Mouse (Mus musculus) midbrain, embryonic 11.5 days (tissue): Measurements from ENCODE around the gene Emc10. TPM values are rescaled to one million over a fixed set of nuclear protein-coding genes. Genes with fewer than 3 reads are reported as not detected.

Experiments
- ATAC-seq: fragments of 200-750 bp; cut with Nextera tagmentation; 2 replicates; pipeline ENCODE4 v1.8.0; 2017; ENCODE audit warnings: moderate TSS enrichment, moderate library complexity; ENCODE audit not compliant: low FRiP score
- DNase-seq: peaks from one replicate; pipeline ENCODE4 v3.0.0; 2015; ENCODE audit warnings: low spot score; ENCODE audit errors: missing footprints
- H3K27ac ChIP-seq: fragments of 300-500 bp; sonication (generic); 2 replicates; pipeline ENCODE4 v1.5.1; 2014; ENCODE audit warnings: low read depth, low read length
- H3K27me3 ChIP-seq: fragments of 300-500 bp; sonication (generic); 2 replicates; pipeline ENCODE4 v1.6.1; 2014; ENCODE audit warnings: mild to moderate bottlenecking, low read length, moderate library complexity, mixed read lengths; ENCODE audit not compliant: control insufficient read depth, insufficient read depth
- H3K36me3 ChIP-seq: fragments of 300-500 bp; sonication (generic); 2 replicates; pipeline ENCODE4 v1.6.1; 2014; ENCODE audit warnings: mild to moderate bottlenecking, low read length, moderate library complexity, mixed read lengths; ENCODE audit not compliant: control insufficient read depth, insufficient read depth
- H3K4me1 ChIP-seq: fragments of 300-500 bp; sonication (generic); 2 replicates; pipeline ENCODE4 v1.6.1; 2014; ENCODE audit warnings: low read length; ENCODE audit not compliant: control insufficient read depth, insufficient read depth
- H3K4me2 ChIP-seq: fragments of 300-500 bp; sonication (generic); 2 replicates; pipeline ENCODE4 v1.6.1; 2014; ENCODE audit warnings: mild to moderate bottlenecking, moderate library complexity
- H3K4me3 ChIP-seq: fragments of 300-500 bp; sonication (generic); 2 replicates; pipeline ENCODE4 v1.5.1; 2014; ENCODE audit warnings: low read depth, low read length
- H3K9ac ChIP-seq: fragments of 300-500 bp; sonication (generic); 2 replicates; pipeline ENCODE4 v1.6.1; 2014; ENCODE audit warnings: low read length
- H3K9me3 ChIP-seq: fragments of 300-500 bp; sonication (generic); 2 replicates; pipeline ENCODE4 v1.6.1; 2016; ENCODE audit warnings: low read length; ENCODE audit not compliant: control insufficient read depth
- WGBS: fragments of 180-500 bp; shearing (Covaris S2); extraction: QIAGEN DNeasy Blood & Tissue Kit; methylation state at CpG from one replicate; pipeline ENCODE4 v1.1.7; 2014; 5-methylcytosine and 5-hydroxymethylcytosine counted together
- polyA plus RNA-seq: library from polyadenylated mRNA; unstranded; fragments of >200 nt; fragmentation: Nextera tagmentation; extraction: Ambion mirVana; gene quantifications from 2 replicates; pipeline ENCODE4 v1.2.1, GENCODE M21; 2014

The Emc10 gene
- polyA plus RNA-seq, 1 experiment from 2014 or later = 99.3 TPM

GRCm38 (mm10) chr7:44507491-44507890 is 11.2 kb upstream of the Emc10 start:
- Histone ChIP-seq H3K9ac (no peak overlapping the region), H3K27me3 (no peaks in the 10 kb centered on the region), H3K36me3 (no peaks in the 10 kb centered on the region), H3K4me2 (no peak overlapping the region), H3K4me1 (no peaks in the 10 kb centered on the region), H3K9me3 (no peaks in the 10 kb centered on the region; the same call in 1 of the 2 replicates), H3K27ac (no peak overlapping the region), H3K4me3 (no peak overlapping the region)
- no peak for DNase-seq
- ATAC-seq = no peak

DNA sequence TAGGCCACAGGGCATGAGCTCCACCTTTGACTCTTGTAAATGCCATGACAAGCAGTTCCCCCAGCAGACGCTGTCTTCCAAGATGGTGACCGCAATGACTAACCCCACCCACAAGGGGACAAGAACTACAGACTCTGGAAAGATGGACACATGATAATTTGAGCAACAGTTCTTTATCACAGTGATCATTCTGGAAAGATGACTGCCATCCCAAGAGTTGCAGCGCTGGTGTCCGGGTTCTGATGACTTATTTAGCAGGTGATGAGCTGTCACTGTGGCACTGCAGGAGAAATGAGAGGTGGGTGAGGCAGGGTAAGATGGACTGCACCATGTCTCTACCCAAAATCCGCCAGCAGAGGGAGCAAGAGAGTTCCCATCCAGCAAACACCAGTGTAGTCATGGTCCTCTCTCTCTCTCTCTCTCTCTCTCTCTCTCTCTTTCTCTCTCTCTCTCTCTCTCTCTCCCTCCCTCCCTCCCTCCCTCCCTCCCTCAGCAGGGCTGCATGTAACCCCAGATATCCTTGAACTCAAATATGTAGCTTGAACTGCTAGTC is 5.3 kb upstream of the Emc10 start:
- no peak for ATAC-seq
- 36% methylated on average over 5 of the region's 5 CpGs for WGBS

GRCm38 (mm10) chr7:44500046-44500445 is 3.7 kb upstream of the Emc10 start:
- Histone ChIP-seq H3K27me3 (no peaks in the 10 kb centered on the region), H3K4me3 (no peak overlapping the region), H3K36me3 (no peaks in the 10 kb centered on the region), H3K4me2 (no peak overlapping the region), H3K4me1 (peaks cover 8% of the 10 kb centered on the region), H3K9me3 (no peaks in the 10 kb centered on the region; the same call in 1 of the 2 replicates), H3K27ac (no peak overlapping the region), H3K9ac (no peak overlapping the region)
- ATAC-seq (no peak), DNase-seq (no peak)
- 50% methylated on average over 16 of the region's 20 CpGs for WGBS

More for the DNA sequence above, 5.3 kb upstream of the Emc10 start:
- Histone ChIP-seq H3K4me1 (no peaks in the 10 kb centered on the region), H3K4me3 (no peak overlapping the region), H3K36me3 (no peaks in the 10 kb centered on the region), H3K9ac (no peak overlapping the region), H3K27me3 (no peaks in the 10 kb centered on the region), H3K9me3 (no peaks in the 10 kb centered on the region; the same call in 1 of the 2 replicates), H3K27ac (no peak overlapping the region), H3K4me2 (no peak overlapping the region)
- DNase-seq = peak; percentile 95

- H3K4me1 ChIP-seq = peaks cover 10% of the 10 kb centered on the region
- no peak overlapping the region for H3K4me3 ChIP-seq
- DNase-seq (no peak), ATAC-seq (no peak)
- no peak overlapping the region for H3K27ac ChIP-seq
- H3K9ac ChIP-seq = no peak overlapping the region
- no peaks in the 10 kb centered on the region for H3K27me3 ChIP-seq
- H3K9me3 ChIP-seq = no peaks in the 10 kb centered on the region
- 70% methylated on average over 1 of the region's 1 CpGs for WGBS
- no peaks in the 10 kb centered on the region for H3K36me3 ChIP-seq
- no peak overlapping the region for H3K4me2 ChIP-seq
These were observed 2.6 kb upstream of the Emc10 start for GRCm38 (mm10) chr7:44498922-44499321.

- DNase-seq (no peak), ATAC-seq (no peak)
- peak overlapping the region; percentile 93 for H3K9ac ChIP-seq
- H3K27me3 ChIP-seq = no peaks in the 10 kb centered on the region
- H3K4me3 ChIP-seq = peak overlapping the region; percentile 76
- H3K4me2 ChIP-seq = peak overlapping the region; percentile 83
- H3K27ac ChIP-seq = no peak overlapping the region
- H3K4me1 ChIP-seq = peaks cover 10% of the 10 kb centered on the region
- H3K9me3 ChIP-seq = no peaks in the 10 kb centered on the region
- no peaks in the 10 kb centered on the region for H3K36me3 ChIP-seq
- 84% methylated on average over 10 of the region's 10 CpGs for WGBS
These were observed 1.2 kb upstream of the Emc10 start for GRCm38 (mm10) chr7:44497361-44498055.

GRCm38 (mm10) chr7:44496771-44497109 is 411 bp upstream of the Emc10 start:
- Histone ChIP-seq H3K36me3 (peaks cover 5% of the 10 kb centered on the region), H3K4me2 (peak overlapping the region; percentile 83), H3K9ac (peak overlapping the region; percentile 93), H3K4me3 (peak overlapping the region; percentile 76), H3K27me3 (no peaks in the 10 kb centered on the region), H3K27ac (peak overlapping the region; percentile 85), H3K9me3 (no peaks in the 10 kb centered on the region), H3K4me1 (peaks cover 10% of the 10 kb centered on the region)
- ATAC-seq (no peak), DNase-seq (no peak)
- WGBS = under 1% methylated on average over 26 of the region's 26 CpGs

- Histone ChIP-seq H3K27ac (no peak overlapping the region), H3K4me1 (peaks cover 10% of the 10 kb centered on the region), H3K36me3 (peaks cover 18% of the 10 kb centered on the region), H3K4me3 (peak overlapping the region; percentile 76; the same call in 1 of the 2 replicates), H3K9ac (peak overlapping the region; percentile 93; the same call in 1 of the 2 replicates), H3K9me3 (no peaks in the 10 kb centered on the region), H3K27me3 (no peaks in the 10 kb centered on the region), H3K4me2 (peak overlapping the region; percentile 83)
- ATAC-seq (no peak), DNase-seq (peak; percentile 37)
- 88% methylated on average over 7 of the region's 7 CpGs for WGBS
These were observed 1.2 kb downstream of the Emc10 start for GRCm38 (mm10) chr7:44495086-44495485.

- H3K9me3 ChIP-seq = no peaks in the 10 kb centered on the region
- H3K4me1 ChIP-seq = peaks cover 10% of the 10 kb centered on the region
- H3K4me2 ChIP-seq = no peak overlapping the region
- peaks cover 18% of the 10 kb centered on the region for H3K36me3 ChIP-seq
- no peaks in the 10 kb centered on the region for H3K27me3 ChIP-seq
- 91% methylated on average over 12 of the region's 12 CpGs for whole genome bisulfite sequencing
- H3K9ac ChIP-seq = no peak overlapping the region
- no peak overlapping the region for H3K27ac ChIP-seq
- ATAC-seq = no peak
- H3K4me3 ChIP-seq = no peak overlapping the region
- peak; percentile 47 for DNase-seq
These were observed 1.6 kb downstream of the Emc10 start for GRCm38 (mm10) chr7:44494681-44495080.

DNA sequence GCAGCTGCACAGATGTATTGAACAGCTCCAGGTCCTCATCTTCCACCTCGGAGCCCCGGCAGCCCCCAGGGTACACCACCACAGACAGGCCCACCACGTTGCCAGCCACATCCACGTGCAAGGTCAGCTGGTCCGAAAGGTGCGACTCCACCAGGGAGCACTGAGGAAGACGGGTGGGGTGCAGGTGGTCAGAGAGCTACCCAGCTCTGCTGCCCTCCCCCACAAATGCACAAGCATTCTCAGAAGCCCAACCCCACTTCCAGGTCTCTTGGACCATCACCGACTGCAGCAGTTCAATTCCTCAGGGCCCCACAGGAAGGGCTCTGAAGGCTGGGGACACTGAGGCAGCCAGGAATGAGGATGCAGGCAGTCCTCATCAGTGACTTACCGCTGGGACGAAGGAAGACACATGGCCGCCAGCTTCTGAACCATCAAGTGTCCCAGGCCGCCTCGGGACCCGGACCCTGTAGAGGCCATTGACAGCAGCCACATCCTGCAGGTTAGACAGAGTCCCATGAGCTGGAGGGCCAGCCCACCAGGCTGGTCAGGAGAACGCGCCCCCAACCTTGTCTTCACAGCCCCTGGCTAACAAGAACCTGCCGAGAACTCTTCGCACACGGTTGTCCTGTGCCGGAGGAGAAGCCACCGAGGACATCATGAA is 4.0 kb downstream of the Emc10 start:
- ATAC-seq = no peak
- H3K9me3 ChIP-seq = no peaks in the 10 kb centered on the region
- peak; percentile 68 for DNase-seq
- no peak overlapping the region for H3K4me2 ChIP-seq
- H3K36me3 ChIP-seq = peaks cover 22% of the 10 kb centered on the region
- H3K9ac ChIP-seq = no peak overlapping the region
- WGBS = 93% methylated on average over 21 of the region's 21 CpGs
- H3K27ac ChIP-seq = no peak overlapping the region
- no peaks in the 10 kb centered on the region for H3K27me3 ChIP-seq
- peaks cover 10% of the 10 kb centered on the region for H3K4me1 ChIP-seq
- no peak overlapping the region for H3K4me3 ChIP-seq
